21 mouse cellular contexts compared by ENCODE assay signal in the genomic region with DNA sequence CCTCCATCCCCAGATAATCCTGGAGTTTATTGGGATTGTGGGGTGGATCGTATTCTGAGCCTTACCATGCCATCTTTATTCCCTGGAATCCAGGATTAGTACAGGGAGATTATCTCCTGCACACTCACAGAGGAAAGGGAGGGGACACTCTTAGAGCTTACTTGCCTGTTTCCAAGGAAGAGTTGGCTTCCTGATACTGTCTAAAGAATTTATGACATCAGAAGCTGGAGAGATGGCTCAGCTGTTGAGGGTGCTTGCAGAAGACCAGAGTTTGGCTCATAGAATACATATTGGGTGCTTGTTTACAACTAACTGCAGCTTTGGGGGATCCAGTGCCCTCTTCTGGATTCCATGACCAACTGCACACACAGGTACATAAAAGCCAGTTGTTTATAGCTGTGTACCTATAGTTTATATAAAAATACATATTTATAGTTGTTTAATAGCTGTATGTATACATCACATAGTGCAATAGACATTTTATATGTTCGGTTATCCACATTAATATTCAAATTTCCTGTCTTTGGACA. TPM values are rescaled to one million over a fixed set of nuclear protein-coding genes. Genes with fewer than 3 reads are reported as not detected.
DNase-seq lines count a peak whose midpoint lies in the region; ATAC-seq and TF ChIP-seq lines count a peak whose summit lies in the region.
"Had no signal": no experiment of that assay in that cellular context is flagged by ENCODE, and none has a peak within 500 bp of the region (broad histone marks: within the 10 kb centered on the region; RNA-seq: fewer than 3 reads in every experiment).

No protein-coding gene starts in this region.

- no peaks in the 10 kb centered on the region for H3K27me3 ChIP-seq in heart, adult 2 months (ENCODE audit: control insufficient read depth, insufficient read depth, low read length)
- no peaks in the 10 kb centered on the region for H3K27me3 ChIP-seq in liver, embryonic 14.5 days (ENCODE audit: control insufficient read depth, insufficient read depth, low read length)
- H3K27me3 ChIP-seq: heart, embryonic 15.5 days; midbrain, embryonic 13.5 days; neural tube, embryonic 12.5 days had no signal

- ATAC-seq in liver, embryonic 14.5 days (ENCODE audit: insufficient read depth) = no peak
- ATAC-seq: midbrain, embryonic 13.5 days had no signal

- intact Hi-C loops in heart, adult 2 months (cut with DNase I) = no loop called here
- intact Hi-C loops in heart, postnatal 36 days (cut with DNase I) = no loop called here

- peaks cover 5% of the 10 kb centered on the region for H3K4me1 ChIP-seq in heart, adult 2 months (ENCODE audit: control insufficient read depth, insufficient read depth, low read length)
- no peaks in the 10 kb centered on the region for H3K4me1 ChIP-seq in liver, embryonic 14.5 days (replicated peaks; ENCODE audit: control insufficient read depth in 2 of 2, insufficient read depth in 2 of 2, low read length in 1 of 2)
- H3K4me1 ChIP-seq: midbrain, embryonic 13.5 days; neural tube, embryonic 12.5 days had no signal

- 69% methylated on average over 2 of the region's 2 CpGs for WGBS in heart, adult 2 months
- 84% methylated on average over 2 of the region's 2 CpGs for WGBS in liver, embryonic 14.5 days (ENCODE audit: insufficient replicate concordance)

- no peak for DNase-seq in heart, adult 2 months
- no peak for DNase-seq in heart, postnatal 36 days
- DNase-seq in liver, embryonic 14.5 days (ENCODE audit: low read depth in 3 of 3, low spot score in 3 of 3) = no peak
- no peak for DNase-seq in liver
- peak; percentile 21 for DNase-seq in ES-CJ7 (ENCODE audit: low read depth, low spot score)
- peak; percentile 41 for DNase-seq in lung, postnatal 25 days (ENCODE audit: low spot score)
- DNase-seq in adrenal gland, adult (ENCODE audit: inconsistent age in 2 of 2, low spot score in 1 of 2) = no peak
- DNase-seq in layer of hippocampus, adult 9-10 months (ENCODE audit: low spot score) = no peak
- DNase-seq: B cell, adult 2 months; cerebellum, adult 18-20 months; embryo, embryonic 11 days; layer of hippocampus, adult 9-11 months; left cerebral cortex, postnatal 4 days; lung, embryonic 14.5 days had no signal

- peak; percentile 51 for TF ChIP-seq CTCF in heart, adult 2 months (IDR thresholded peaks at IDR 0.05)
- 0 out of 2 replicates have a peak, but pooled peaks have one; percentile 18 for TF ChIP-seq CTCF in liver, embryonic 14.5 days (IDR thresholded peaks at IDR 0.05; ENCODE audit: low read depth)

- H3K36me3 ChIP-seq in heart, adult 2 months (ENCODE audit: control insufficient read depth, insufficient read depth, low read length) = peaks cover 17% of the 10 kb centered on the region
- peaks cover 32% of the 10 kb centered on the region for H3K36me3 ChIP-seq in liver, embryonic 14.5 days (replicated peaks; ENCODE audit: control insufficient read depth, insufficient read depth, low read depth)

- H3K9me3 ChIP-seq in liver, embryonic 14.5 days (ENCODE audit: control insufficient read depth, low read length) = no peaks in the 10 kb centered on the region
- H3K9me3 ChIP-seq: heart, embryonic 15.5 days; midbrain, embryonic 13.5 days; neural tube, embryonic 12.5 days had no signal

- TF ChIP-seq EP300 in heart, adult 2 months (IDR thresholded peaks at IDR 0.05; ENCODE audit: insufficient read depth, low read depth, low read length) = no peak
- TF ChIP-seq EP300 in liver, embryonic 14.5 days (IDR thresholded peaks at IDR 0.05; ENCODE audit: low read depth) = no peak

- no peak overlapping the region for H3K4me3 ChIP-seq in heart, adult 2 months
- H3K4me3 ChIP-seq in liver, embryonic 14.5 days (ENCODE audit: insufficient read depth in 1 of 2, low read depth in 2 of 2, low read length in 2 of 2) = no peak overlapping the region
- H3K4me3 ChIP-seq: erythroblast, embryonic 14.5 days; heart, embryonic 15.5 days; midbrain, embryonic 13.5 days; neural tube, embryonic 12.5 days had no signal

- H3K9ac ChIP-seq in heart, adult 2 months (ENCODE audit: low read depth, low read length) = no peak overlapping the region
- no peak overlapping the region for H3K9ac ChIP-seq in liver, embryonic 14.5 days (replicated peaks)
- H3K9ac ChIP-seq: heart, embryonic 15.5 days; hindbrain, embryonic 14.5 days; lung, embryonic 14.5 days; midbrain, embryonic 13.5 days; neural tube, embryonic 12.5 days had no signal

- H3K27ac ChIP-seq in heart, adult 2 months = no peak overlapping the region
- no peak overlapping the region for H3K27ac ChIP-seq in liver, embryonic 14.5 days
- H3K27ac ChIP-seq: heart, embryonic 15.5 days; hindbrain, embryonic 14.5 days; midbrain, embryonic 13.5 days; neural tube, embryonic 12.5 days had no signal

- TF ChIP-seq POLR2A in heart, adult 2 months (IDR thresholded peaks at IDR 0.05; ENCODE audit: insufficient read depth, low read depth, low read length) = no peak

- no peak overlapping the region for H3K4me2 ChIP-seq in liver, embryonic 14.5 days (ENCODE audit: low read depth)
- H3K4me2 ChIP-seq: heart, embryonic 15.5 days; hindbrain, embryonic 14.5 days; lung, embryonic 14.5 days; midbrain, embryonic 13.5 days; neural tube, embryonic 12.5 days had no signal

- H3K79me2 ChIP-seq in heart, adult 2 months (replicated peaks; ENCODE audit: control insufficient read depth, insufficient read depth, low read length) = no peaks in the 10 kb centered on the region

RNA-seq across cellular contexts. Expression of a gene that starts 32.6 kb away (rescaled TPM):
- not detected for total RNA-seq in heart, adult 2 months (2021)
- not detected in 2 replicates for polyA plus RNA-seq in heart, adult 2 months (2012; rRNA removed)
- 1 to 10 TPM in 1 of 2 experiments, under 1 TPM in 1; 0.65 to 1.2 TPM for total RNA-seq in heart, postnatal 36 days (2021)
- not detected in 2 replicates for polyA plus RNA-seq in liver, embryonic 14.5 days (2012; rRNA removed)
- polyA plus RNA-seq in liver, embryonic 14.5 days (2014; fragmentation: Nextera tagmentation; extraction: Ambion mirVana) = 2.3 and 3.1 TPM in 2 replicates
- total RNA-seq: left cerebral cortex, postnatal 4 days had no signal
- polyA plus RNA-seq: brain, embryonic 14.5 days; erythroblast, embryonic 14.5 days; heart, embryonic 15.5 days; spleen, adult 2 months had no signal

RNA-seq across cellular contexts. Expression of a gene that starts 33.1 kb away (rescaled TPM):
- total RNA-seq in heart, adult 2 months (2021) = 10 to 100 TPM; 84.4 to 88.3 TPM
- polyA plus RNA-seq in heart, adult 2 months (2012; rRNA removed) = 48.5 and 89.4 TPM in 2 replicates
- total RNA-seq in heart, postnatal 36 days (2021) = 10 to 100 TPM; 81.7 to 83.7 TPM
- 33.8 and 35.2 TPM in 2 replicates for polyA plus RNA-seq in liver, embryonic 14.5 days (2012; rRNA removed)
- 58.4 and 60.9 TPM in 2 replicates for polyA plus RNA-seq in liver, embryonic 14.5 days (2014; fragmentation: Nextera tagmentation; extraction: Ambion mirVana)

Comparison
In these comparisons a context has a peak if more than half of its experiments do, and no peak if none do; other contexts are left out.
1. DNase-seq: peak in ES-CJ7 (single experiment) and lung, postnatal 25 days (single experiment); none in heart, adult 2 months (0 of 2), heart, postnatal 36 days (0 of 2), liver, embryonic 14.5 days (0 of 3), liver (single experiment), adrenal gland, adult (0 of 2) and layer of hippocampus, adult 9-10 months (single experiment).